Mouse (Mus musculus) forebrain, postnatal 0 days (tissue): Measurements from ENCODE around the gene Rsph3a. TPM values are rescaled to one million over a fixed set of nuclear protein-coding genes. Genes with fewer than 3 reads are reported as not detected.

ENCODE experiments used
- polyA plus RNA-seq: library from polyadenylated mRNA; unstranded; fragments of >200 nt; fragmentation: Nextera tagmentation; extraction: Ambion mirVana; gene quantifications from 2 replicates; pipeline ENCODE4 v1.2.1, GENCODE M21; 2015
- total RNA-seq: library from RNA; depleted of rRNA; stranded (reverse); fragments of >200 nt; gene quantifications from 2 replicates; pipeline ENCODE4 v1.2.3, GENCODE M21; 2014; rRNA removed

The Rsph3a gene
- total and polyA plus RNA-seq, 2 experiments from 2014 or later = 21.5 to 56.9 TPM

Other genes starting within 250 kb of the Rsph3a start
- 2.5 and 8.5 TPM in 2 replicates for gene Fndc1, start 118.3 kb upstream of the Rsph3a start, total RNA-seq
- gene Fndc1, start 118.3 kb upstream of the Rsph3a start, polyA plus RNA-seq = 4.9 and 5.6 TPM in 2 replicates
- 0.23 and 0.62 TPM in 2 replicates for gene Tagap, start 19.6 kb upstream of the Rsph3a start, total RNA-seq
- gene Tagap, start 19.6 kb upstream of the Rsph3a start, polyA plus RNA-seq = 0.28 and 0.47 TPM in 2 replicates
- 0.48 TPM in 1 of 2 replicates, not detected in the other for gene Gm49673, start 202.2 kb downstream of the Rsph3a start, total RNA-seq
- 0.09 and 0.53 TPM in 2 replicates for gene Gm49673, start 202.2 kb downstream of the Rsph3a start, polyA plus RNA-seq
- 12.6 and 15.5 TPM in 2 replicates for gene Rnaset2a, start 202.5 kb downstream of the Rsph3a start, total RNA-seq
- gene Rnaset2a, start 202.5 kb downstream of the Rsph3a start, polyA plus RNA-seq = 15.7 and 16.8 TPM in 2 replicates
- 18.4 and 19.1 TPM in 2 replicates for gene Fgfr1op, start 219.9 kb downstream of the Rsph3a start, total RNA-seq
- 12.2 and 16.3 TPM in 2 replicates for gene Fgfr1op, start 219.9 kb downstream of the Rsph3a start, polyA plus RNA-seq